Mouse (Mus musculus): Measurements from ENCODE around the gene Nipal4. TPM values are rescaled to one million over a fixed set of nuclear protein-coding genes. Genes with fewer than 3 reads are reported as not detected.

The Nipal4 gene
- polyA plus RNA-seq, 1 experiment from 2014 or later: 0.84 TPM

- Histone ChIP-seq H3K9me3 (no peaks in the 10 kb centered on the region), H3K36me3 (replicated peaks) (no peaks in the 10 kb centered on the region), H3K4me3 (replicated peaks) (no peak overlapping the region), H3K9ac (no peak overlapping the region), H3K27ac (no peak overlapping the region), H3K4me2 (no peak overlapping the region), H3K4me1 (0 out of 2 replicates have a peak, but pooled peaks cover 3% of the 10 kb centered on the region), H3K27me3 (no peaks in the 10 kb centered on the region)
- 100% methylated on average over 1 of the region's 1 CpGs for WGBS
- no peak for ATAC-seq (ENCODE audit: low FRiP score)
Observed at GRCm38 (mm10) chr11:46107046-46107445, 59.3 kb downstream of the Nipal4 start.

GRCm38 (mm10) chr11:46102107-46102506, 64.2 kb downstream of the Nipal4 start:
- Histone ChIP-seq H3K9ac (no peak overlapping the region), H3K4me2 (no peak overlapping the region), H3K27me3 (no peaks in the 10 kb centered on the region), H3K9me3 (no peaks in the 10 kb centered on the region), H3K27ac (no peak overlapping the region), H3K4me3 (replicated peaks) (no peak overlapping the region), H3K4me1 (0 out of 2 replicates have a peak, but pooled peaks cover 3% of the 10 kb centered on the region), H3K36me3 (replicated peaks) (peaks cover 10% of the 10 kb centered on the region; the same call in 1 of the 2 replicates)
- 90% methylated on average over 6 of the region's 6 CpGs for WGBS
- ATAC-seq (ENCODE audit: low FRiP score): no peak

Small RNA genes within 50 kb of the gene (microRNA-seq; reads per million reads assigned to microRNA genes)
- gene Mir7239 (not detected), gene Mir8100 (not detected)

Other genes starting within 250 kb of the Nipal4 start
- gene Lsm11, start 221.6 kb downstream of the Nipal4 start, polyA plus RNA-seq (2016; fragmentation: Nextera tagmentation; extraction: Ambion mirVana): 9.3 and 11.5 TPM in 2 replicates
- 13.7 and 14.2 TPM in 2 replicates for gene Thg1l, start 211.0 kb downstream of the Nipal4 start, polyA plus RNA-seq (2016; fragmentation: Nextera tagmentation; extraction: Ambion mirVana)
- 0.19 and 0.22 TPM in 2 replicates for gene Sox30, start 186.2 kb downstream of the Nipal4 start, polyA plus RNA-seq (2016; fragmentation: Nextera tagmentation; extraction: Ambion mirVana)
- 3.1 and 3.2 TPM in 2 replicates for gene Gm12166, start 114.2 kb downstream of the Nipal4 start, polyA plus RNA-seq (2016; fragmentation: Nextera tagmentation; extraction: Ambion mirVana)
- gene Adam19, start 110.5 kb downstream of the Nipal4 start, polyA plus RNA-seq (2016; fragmentation: Nextera tagmentation; extraction: Ambion mirVana): 9.7 and 10.2 TPM in 2 replicates
- 1.1 and 1.7 TPM in 2 replicates for gene Fndc9, start 69.0 kb upstream of the Nipal4 start, polyA plus RNA-seq (2016; fragmentation: Nextera tagmentation; extraction: Ambion mirVana)
- 55.7 and 64.2 TPM in 2 replicates for gene Cyfip2, start 146.4 kb upstream of the Nipal4 start, polyA plus RNA-seq (2016; fragmentation: Nextera tagmentation; extraction: Ambion mirVana)
- gene Itk, start 223.0 kb upstream of the Nipal4 start, polyA plus RNA-seq (2016; fragmentation: Nextera tagmentation; extraction: Ambion mirVana): not detected in 2 replicates
- gene Fam71b, start 230.1 kb upstream of the Nipal4 start, polyA plus RNA-seq (2016; fragmentation: Nextera tagmentation; extraction: Ambion mirVana): not detected in 2 replicates

All from forebrain, embryonic 12.5 days (tissue).